Mouse (Mus musculus) liver, embryonic 14.5 days (tissue): ENCODE measurements at regions not wholly inside any gene's neighbourhood (a gene's known extent, or its start where the extent isn't known, plus 50 kb on each side); places are given as distances from the start of the nearest gene placed in this dataset.

Source experiments
- ATAC-seq: fragments of 200-750 bp; cut with Nextera tagmentation; 2 replicates; pipeline ENCODE4 v1.8.0; 2017; ENCODE audit warnings: moderate number of reproducible peaks, mild to moderate bottlenecking, moderate library complexity; ENCODE audit not compliant: insufficient read depth
- DNase-seq, 3 experiments: peaks; one replicate each; pipeline ENCODE4 v3.0.0-alpha.2; 2012 to 2013; ENCODE audit warnings: low read depth in 3 of 3, low spot score in 3 of 3
- H3K27ac ChIP-seq: fragments of 300-500 bp; sonication (generic); 2 replicates; pipeline ENCODE4 v1.5.1; 2014; ENCODE audit warnings: moderate library complexity, mild to moderate bottlenecking, control low read depth, inconsistent platforms
- H3K27me3 ChIP-seq: fragments of 300-500 bp; sonication (generic); 2 replicates; pipeline ENCODE4 v1.6.1; 2014; ENCODE audit warnings: mild to moderate bottlenecking, low read length, moderate library complexity; ENCODE audit not compliant: control insufficient read depth, insufficient read depth
- H3K36me3 ChIP-seq: fragments of 300-500 bp; sonication (generic); replicated peaks from 2 replicates; pipeline ENCODE4 v1.6.1; 2014; ENCODE audit warnings: low read depth; ENCODE audit not compliant: control insufficient read depth, insufficient read depth
- H3K4me1 ChIP-seq, 2 experiments: fragments of 200-500 bp in 1 of 2; fragments of 300-500 bp in 1 of 2; sonication (generic) in 1 of 2; replicated peaks; 2 replicates each; pipeline ENCODE4 v1.6.1; 2012 to 2014; ENCODE audit warnings: antibody characterized with exemption in 1 of 2, inconsistent platforms in 1 of 2, low read length in 1 of 2; ENCODE audit not compliant: control insufficient read depth in 2 of 2, insufficient read depth in 2 of 2
- H3K4me2 ChIP-seq: fragments of 300-500 bp; sonication (generic); 2 replicates; pipeline ENCODE4 v1.6.1; 2014; ENCODE audit warnings: low read depth, mild to moderate bottlenecking, control low read depth, moderate library complexity
- H3K4me3 ChIP-seq, 2 experiments: fragments of 200-500 bp in 1 of 2; fragments of 300-500 bp in 1 of 2; sonication (generic) in 1 of 2; 2 replicates each; pipeline ENCODE4 v1.5.1; 2012 to 2014; ENCODE audit warnings: low read depth in 2 of 2, low read length in 2 of 2, mild to moderate bottlenecking in 2 of 2, control low read depth in 1 of 2, inconsistent platforms in 1 of 2, moderate library complexity in 1 of 2; ENCODE audit not compliant: insufficient read depth in 1 of 2
- H3K9ac ChIP-seq: fragments of 300-500 bp; sonication (generic); replicated peaks from 2 replicates; pipeline ENCODE4 v1.6.1; 2014; ENCODE audit warnings: mild to moderate bottlenecking, control low read depth, moderate library complexity
- H3K9me3 ChIP-seq: fragments of 300-500 bp; sonication (generic); 2 replicates; pipeline ENCODE4 v1.6.1; 2016; ENCODE audit warnings: low read length, mixed read lengths; ENCODE audit not compliant: control insufficient read depth
- CTCF ChIP-seq: IDR thresholded peaks from 2 replicates; pipeline ENCODE4 v1.5.1; 2016; ENCODE audit warnings: antibody characterized with exemption, low read depth, control low read depth
- EP300 ChIP-seq: IDR thresholded peaks from 2 replicates; pipeline ENCODE4 v1.6.1; 2016; ENCODE audit warnings: antibody characterized with exemption, low read depth
- WGBS: fragments of 180-500 bp; shearing (Covaris S2); extraction: QIAGEN DNeasy Blood & Tissue Kit; methylation state at CpG from one replicate; pipeline ENCODE4 v1.1.7; 2014; ENCODE audit not compliant: insufficient replicate concordance; 5-methylcytosine and 5-hydroxymethylcytosine counted together

GRCm38 (mm10) chr4:105509091-105509490 is 280.6 kb upstream of the Gm12728 start:
- H3K9me3 ChIP-seq, result no peaks in the 10 kb centered on the region
- TF ChIP-seq EP300 (no peak), CTCF (no peak)
- 60% methylated on average over 3 of the region's 3 CpGs for WGBS

DNA sequence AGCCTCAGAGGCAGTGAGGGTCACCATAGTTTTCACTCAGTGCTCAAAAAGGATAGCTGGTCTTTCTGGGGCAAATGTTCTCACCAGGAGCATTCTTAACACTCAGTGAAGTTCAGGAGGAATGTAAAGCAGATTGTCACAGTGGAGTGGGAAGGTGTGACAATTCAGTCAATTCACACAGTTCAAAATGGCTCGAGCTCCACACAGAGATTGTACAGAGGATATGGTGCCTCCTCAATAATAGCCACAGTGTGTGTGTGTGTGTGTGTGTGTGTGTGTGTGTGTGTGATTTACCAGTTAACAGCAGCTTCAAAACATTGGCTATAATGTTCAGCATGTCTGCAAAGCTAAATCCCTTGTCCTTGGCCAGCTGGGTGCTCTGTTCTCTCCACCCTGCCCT is 279.3 kb upstream of the Gm12728 start:
- no peaks in the 10 kb centered on the region for H3K36me3 ChIP-seq
- no peak overlapping the region for H3K4me3 ChIP-seq
- no peaks in the 10 kb centered on the region for H3K4me1 ChIP-seq
- no peak for DNase-seq
- ATAC-seq, result no peak
- TF ChIP-seq CTCF, result no peak
- TF ChIP-seq EP300, result no peak
- no peaks in the 10 kb centered on the region for H3K27me3 ChIP-seq
- H3K9ac ChIP-seq, result no peak overlapping the region
- H3K27ac ChIP-seq, result no peak overlapping the region
- H3K4me2 ChIP-seq, result no peak overlapping the region
- 33% methylated on average over 1 of the region's 1 CpGs for WGBS
- H3K9me3 ChIP-seq, result no peaks in the 10 kb centered on the region

More at GRCm38 (mm10) chr4:105509091-105509490, 280.6 kb upstream of the Gm12728 start:
- H3K4me3 ChIP-seq, result no peak overlapping the region
- ATAC-seq (no peak), DNase-seq (no peak)
- H3K9ac ChIP-seq, result no peak overlapping the region
- H3K36me3 ChIP-seq, result no peaks in the 10 kb centered on the region
- H3K27ac ChIP-seq, result no peak overlapping the region
- H3K27me3 ChIP-seq, result no peaks in the 10 kb centered on the region
- no peaks in the 10 kb centered on the region for H3K4me1 ChIP-seq
- no peak overlapping the region for H3K4me2 ChIP-seq

DNA sequence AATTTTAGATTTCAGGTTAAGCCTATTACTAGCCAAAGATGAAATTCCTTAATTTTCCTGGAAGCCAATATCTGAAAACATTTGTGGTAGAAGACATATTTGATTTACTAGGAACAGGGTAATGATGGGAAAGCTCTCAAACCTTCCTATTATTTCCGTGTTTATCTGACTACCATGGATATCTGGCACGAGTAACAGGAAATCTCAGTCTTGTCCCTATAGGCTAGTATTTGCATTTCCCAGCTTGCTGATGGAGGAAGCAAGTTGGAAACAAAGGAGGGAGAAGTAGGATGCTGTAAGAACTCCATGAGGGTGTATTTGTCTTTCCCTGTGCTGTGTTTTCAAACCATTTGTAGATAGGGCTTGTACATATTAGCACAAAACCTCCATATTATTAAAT is 264.5 kb upstream of the Gm12728 start:
- ATAC-seq, result no peak
- TF ChIP-seq EP300 (no peak), CTCF (no peak)
- Histone ChIP-seq H3K9me3 (no peaks in the 10 kb centered on the region), H3K9ac (no peak overlapping the region), H3K4me2 (no peak overlapping the region), H3K27ac (no peak overlapping the region), H3K4me1 (no peaks in the 10 kb centered on the region), H3K27me3 (no peaks in the 10 kb centered on the region), H3K36me3 (no peaks in the 10 kb centered on the region), H3K4me3 (no peak overlapping the region)
- 49% methylated on average over 2 of the region's 2 CpGs for WGBS
- DNase-seq, result no peak

- ATAC-seq (no peak), DNase-seq (no peak)
- Histone ChIP-seq H3K9me3 (no peaks in the 10 kb centered on the region), H3K9ac (no peak overlapping the region), H3K4me3 (no peak overlapping the region), H3K27ac (no peak overlapping the region), H3K4me1 (no peaks in the 10 kb centered on the region), H3K4me2 (no peak overlapping the region), H3K36me3 (no peaks in the 10 kb centered on the region), H3K27me3 (no peaks in the 10 kb centered on the region)
- TF ChIP-seq EP300, result no peak
- TF ChIP-seq CTCF, result no peak
- 58% methylated on average over 7 of the region's 7 CpGs for WGBS
Measured at GRCm38 (mm10) chr4:105526755-105527154, 262.9 kb upstream of the Gm12728 start.

DNA sequence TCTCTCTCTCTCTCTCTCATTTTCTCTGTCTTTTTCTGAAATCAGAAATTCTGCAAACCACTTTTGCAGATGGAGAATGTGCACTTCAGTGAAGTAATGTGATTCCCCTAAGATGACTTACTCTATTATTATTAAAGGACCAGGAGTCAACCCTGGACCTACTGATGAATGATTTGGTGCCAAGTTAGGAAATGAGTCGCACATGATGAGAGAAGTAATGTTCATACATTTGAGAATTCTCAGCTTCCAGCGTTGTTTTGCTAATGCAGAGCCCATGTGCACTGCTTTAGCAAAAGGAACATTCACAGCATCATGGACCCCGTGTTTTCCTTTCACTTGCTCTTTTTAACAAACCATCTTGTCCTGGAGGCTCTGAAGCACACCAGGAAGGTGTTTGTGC is 262.4 kb upstream of the Gm12728 start:
- H3K36me3 ChIP-seq, result no peaks in the 10 kb centered on the region
- ATAC-seq, result no peak
- H3K4me2 ChIP-seq, result no peak overlapping the region
- no peak overlapping the region for H3K27ac ChIP-seq
- H3K4me3 ChIP-seq, result no peak overlapping the region
- WGBS, result 47% methylated on average over 3 of the region's 3 CpGs
- H3K9me3 ChIP-seq, result no peaks in the 10 kb centered on the region
- TF ChIP-seq EP300 (no peak), CTCF (no peak)
- DNase-seq, result no peak
- H3K27me3 ChIP-seq, result no peaks in the 10 kb centered on the region
- H3K4me1 ChIP-seq, result no peaks in the 10 kb centered on the region
- H3K9ac ChIP-seq, result no peak overlapping the region
